Mouse (Mus musculus): ENCODE measurements around the gene Ddo. TPM values are rescaled to one million over a fixed set of nuclear protein-coding genes. Genes with fewer than 3 reads are reported as not detected.

The Ddo gene
- polyA plus RNA-seq, 1 experiment = 22.6 TPM

GRCm38 (mm10) chr10:40688873-40689272 lies 59.1 kb downstream of the Ddo start:
- Histone ChIP-seq H3K4me1 (ENCODE audit: control insufficient read depth, insufficient read depth, low read length) (peaks cover 5% of the 10 kb centered on the region), H3K27me3 (ENCODE audit: control insufficient read depth, insufficient read depth, low read length) (no peaks in the 10 kb centered on the region), H3K27ac (ENCODE audit: insufficient read depth, low read length) (no peak overlapping the region), H3K4me3 (replicated peaks; ENCODE audit: insufficient read depth, low read depth, low read length) (no peak overlapping the region)
- DNase-seq = no peak
- no peak for TF ChIP-seq CTCF (IDR thresholded peaks at IDR 0.05; ENCODE audit: borderline replicate concordance, insufficient read depth, low read depth, low read length)
- TF ChIP-seq POLR2A (IDR thresholded peaks at IDR 0.05; ENCODE audit: borderline replicate concordance, insufficient read depth, low read length) = no peak
- WGBS = 67% methylated on average over 1 of the region's 1 CpGs

- 81% methylated on average over 4 of the region's 4 CpGs for WGBS
- Histone ChIP-seq H3K27me3 (ENCODE audit: control insufficient read depth, insufficient read depth, low read length) (no peaks in the 10 kb centered on the region), H3K4me3 (replicated peaks; ENCODE audit: insufficient read depth, low read depth, low read length) (no peak overlapping the region), H3K4me1 (ENCODE audit: control insufficient read depth, insufficient read depth, low read length) (no peaks in the 10 kb centered on the region), H3K27ac (ENCODE audit: insufficient read depth, low read length) (no peak overlapping the region)
- DNase-seq = no peak
- TF ChIP-seq POLR2A (IDR thresholded peaks at IDR 0.05; ENCODE audit: borderline replicate concordance, insufficient read depth, low read length) = no peak
- TF ChIP-seq CTCF (IDR thresholded peaks at IDR 0.05; ENCODE audit: borderline replicate concordance, insufficient read depth, low read depth, low read length) = no peak
Observed at GRCm38 (mm10) chr10:40698652-40699051, 68.8 kb downstream of the Ddo start.

- no peaks in the 10 kb centered on the region for H3K27me3 ChIP-seq (ENCODE audit: control insufficient read depth, insufficient read depth, low read length)
- H3K4me1 ChIP-seq (ENCODE audit: control insufficient read depth, insufficient read depth, low read length) = no peaks in the 10 kb centered on the region
- TF ChIP-seq POLR2A (IDR thresholded peaks at IDR 0.05; ENCODE audit: borderline replicate concordance, insufficient read depth, low read length) (no peak), CTCF (IDR thresholded peaks at IDR 0.05; ENCODE audit: borderline replicate concordance, insufficient read depth, low read depth, low read length) (no peak)
- H3K4me3 ChIP-seq (replicated peaks; ENCODE audit: insufficient read depth, low read depth, low read length) = no peak overlapping the region
- WGBS = 87% methylated on average over 7 of the region's 7 CpGs
- no peak overlapping the region for H3K27ac ChIP-seq (ENCODE audit: insufficient read depth, low read length)
- no peak for DNase-seq
Observed at GRCm38 (mm10) chr10:40711127-40711526, 81.3 kb downstream of the Ddo start.

GRCm38 (mm10) chr10:40713018-40713608 lies 83.3 kb downstream of the Ddo start:
- TF ChIP-seq CTCF (IDR thresholded peaks at IDR 0.05; ENCODE audit: borderline replicate concordance, insufficient read depth, low read depth, low read length) (no peak), POLR2A (IDR thresholded peaks at IDR 0.05; ENCODE audit: borderline replicate concordance, insufficient read depth, low read length) (no peak)

GRCm38 (mm10) chr10:40713829-40714228 lies 84.0 kb downstream of the Ddo start:
- H3K27ac ChIP-seq (ENCODE audit: insufficient read depth, low read length) = no peak overlapping the region
- H3K27me3 ChIP-seq (ENCODE audit: control insufficient read depth, insufficient read depth, low read length) = no peaks in the 10 kb centered on the region
- H3K4me3 ChIP-seq (replicated peaks; ENCODE audit: insufficient read depth, low read depth, low read length) = no peak overlapping the region
- WGBS = 95% methylated on average over 9 of the region's 9 CpGs
- TF ChIP-seq POLR2A (IDR thresholded peaks at IDR 0.05; ENCODE audit: borderline replicate concordance, insufficient read depth, low read length) (no peak), CTCF (IDR thresholded peaks at IDR 0.05; ENCODE audit: borderline replicate concordance, insufficient read depth, low read depth, low read length) (no peak)
- no peaks in the 10 kb centered on the region for H3K4me1 ChIP-seq (ENCODE audit: control insufficient read depth, insufficient read depth, low read length)
- DNase-seq = no peak

More at GRCm38 (mm10) chr10:40713018-40713608, 83.3 kb downstream of the Ddo start:
- WGBS = 48% methylated on average over 9 of the region's 9 CpGs
- H3K27me3 ChIP-seq (ENCODE audit: control insufficient read depth, insufficient read depth, low read length) = no peaks in the 10 kb centered on the region
- DNase-seq = no peak
- no peak overlapping the region for H3K27ac ChIP-seq (ENCODE audit: insufficient read depth, low read length)
- no peak overlapping the region for H3K4me3 ChIP-seq (replicated peaks; ENCODE audit: insufficient read depth, low read depth, low read length)
- no peaks in the 10 kb centered on the region for H3K4me1 ChIP-seq (ENCODE audit: control insufficient read depth, insufficient read depth, low read length)

- Histone ChIP-seq H3K4me1 (ENCODE audit: control insufficient read depth, insufficient read depth, low read length) (no peaks in the 10 kb centered on the region), H3K4me3 (replicated peaks; ENCODE audit: insufficient read depth, low read depth, low read length) (no peak overlapping the region), H3K27ac (ENCODE audit: insufficient read depth, low read length) (no peak overlapping the region), H3K27me3 (ENCODE audit: control insufficient read depth, insufficient read depth, low read length) (no peaks in the 10 kb centered on the region; the same call in 1 of the 2 replicates)
- TF ChIP-seq POLR2A (IDR thresholded peaks at IDR 0.05; ENCODE audit: borderline replicate concordance, insufficient read depth, low read length) (no peak), CTCF (IDR thresholded peaks at IDR 0.05; ENCODE audit: borderline replicate concordance, insufficient read depth, low read depth, low read length) (no peak)
- DNase-seq = no peak
- 86% methylated on average over 4 of the region's 4 CpGs for WGBS
Observed at GRCm38 (mm10) chr10:40715151-40715550, 85.3 kb downstream of the Ddo start.

GRCm38 (mm10) chr10:40716296-40716695 lies 86.5 kb downstream of the Ddo start:
- TF ChIP-seq POLR2A (IDR thresholded peaks at IDR 0.05; ENCODE audit: borderline replicate concordance, insufficient read depth, low read length) (no peak), CTCF (IDR thresholded peaks at IDR 0.05; ENCODE audit: borderline replicate concordance, insufficient read depth, low read depth, low read length) (no peak)
- no peak for DNase-seq
- 48% methylated on average over 8 of the region's 8 CpGs for WGBS
- Histone ChIP-seq H3K27ac (ENCODE audit: insufficient read depth, low read length) (no peak overlapping the region), H3K4me1 (ENCODE audit: control insufficient read depth, insufficient read depth, low read length) (no peaks in the 10 kb centered on the region), H3K4me3 (replicated peaks; ENCODE audit: insufficient read depth, low read depth, low read length) (no peak overlapping the region), H3K27me3 (ENCODE audit: control insufficient read depth, insufficient read depth, low read length) (no peaks in the 10 kb centered on the region; the same call in 1 of the 2 replicates)

GRCm38 (mm10) chr10:40716713-40717112 lies 86.9 kb downstream of the Ddo start:
- TF ChIP-seq POLR2A (IDR thresholded peaks at IDR 0.05; ENCODE audit: borderline replicate concordance, insufficient read depth, low read length) = no peak
- no peak for TF ChIP-seq CTCF (IDR thresholded peaks at IDR 0.05; ENCODE audit: borderline replicate concordance, insufficient read depth, low read depth, low read length)
- no peak overlapping the region for H3K4me3 ChIP-seq (replicated peaks; ENCODE audit: insufficient read depth, low read depth, low read length)
- no peaks in the 10 kb centered on the region for H3K4me1 ChIP-seq (ENCODE audit: control insufficient read depth, insufficient read depth, low read length)
- WGBS = 63% methylated on average over 3 of the region's 3 CpGs
- DNase-seq = no peak
- no peaks in the 10 kb centered on the region; the same call in 1 of the 2 replicates for H3K27me3 ChIP-seq (ENCODE audit: control insufficient read depth, insufficient read depth, low read length)
- H3K27ac ChIP-seq (ENCODE audit: insufficient read depth, low read length) = no peak overlapping the region

Data from cerebellum, adult 2 months (tissue).